Mouse (Mus musculus): ENCODE measurements around the gene Kdelr1. TPM values are rescaled to one million over a fixed set of nuclear protein-coding genes. Genes with fewer than 3 reads are reported as not detected.

The Kdelr1 gene
- polyA plus RNA-seq, 1 experiment from 2014 or later = 44.6 TPM

DNA sequence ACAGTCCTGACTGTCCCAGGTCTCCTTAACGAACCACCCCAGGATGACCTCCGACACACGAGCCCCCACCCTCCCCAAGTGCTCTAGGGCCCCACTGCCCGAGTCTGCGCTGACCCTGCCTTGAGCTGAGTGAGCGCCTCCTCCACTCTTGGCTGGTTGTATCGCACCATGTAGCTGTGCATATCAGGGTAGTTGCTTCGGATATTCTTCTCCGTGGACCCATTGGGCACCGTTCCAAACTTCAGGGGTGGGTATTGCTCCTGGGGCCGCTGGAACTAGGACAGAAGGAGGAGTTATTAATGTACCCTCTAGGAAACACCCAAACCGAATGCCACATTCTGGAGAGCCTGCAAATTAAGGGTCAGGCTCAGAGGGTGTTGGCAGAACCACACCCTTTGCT, 19.5 kb upstream of the Kdelr1 start:
- Histone ChIP-seq H3K9ac (no peak overlapping the region), H3K36me3 (replicated peaks) (no peaks in the 10 kb centered on the region), H3K27me3 (peaks cover 38% of the 10 kb centered on the region), H3K4me2 (no peak overlapping the region), H3K4me3 (replicated peaks) (no peak overlapping the region), H3K27ac (no peak overlapping the region), H3K9me3 (no peaks in the 10 kb centered on the region), H3K4me1 (peaks cover 21% of the 10 kb centered on the region)
- WGBS = 81% methylated on average over 12 of the region's 12 CpGs
- no peak for ATAC-seq (ENCODE audit: low FRiP score)

GRCm38 (mm10) chr7:45856950-45857901, 15.3 kb upstream of the Kdelr1 start:
- peak; percentile 9; the same call in 1 of the 2 replicates for ATAC-seq (ENCODE audit: low FRiP score)
- H3K4me3 ChIP-seq (replicated peaks) = peak overlapping the region; percentile 27
- H3K9ac ChIP-seq = peak overlapping the region; percentile 40; the same call in 1 of the 2 replicates
- H3K9me3 ChIP-seq = no peaks in the 10 kb centered on the region
- H3K27ac ChIP-seq = no peak overlapping the region
- H3K27me3 ChIP-seq = peaks cover 58% of the 10 kb centered on the region
- H3K4me1 ChIP-seq = peaks cover 23% of the 10 kb centered on the region
- H3K4me2 ChIP-seq = peak overlapping the region; percentile 56
- H3K36me3 ChIP-seq (replicated peaks) = no peaks in the 10 kb centered on the region
- WGBS = 4% methylated on average over 29 of the region's 30 CpGs

DNA sequence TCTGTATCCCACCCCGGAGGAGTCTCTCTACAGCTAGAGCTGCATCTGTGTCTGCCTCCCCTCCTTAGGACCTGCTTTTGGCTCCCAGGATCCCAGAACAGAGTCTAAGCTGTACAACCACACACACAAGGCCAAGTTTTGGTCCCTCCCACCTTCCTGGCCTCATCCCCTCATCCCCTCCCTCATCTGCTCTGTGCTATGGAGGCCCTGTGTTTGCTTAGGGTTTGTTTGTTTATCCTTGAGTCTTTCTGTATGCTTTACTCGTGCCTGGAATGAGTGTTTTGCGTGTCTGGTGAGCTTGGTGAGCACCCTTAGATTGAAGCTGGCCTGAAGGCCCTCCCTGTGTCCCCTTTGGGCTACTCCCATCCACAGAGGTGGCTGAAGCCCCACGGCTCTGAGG, 13.6 kb upstream of the Kdelr1 start:
- no peak for ATAC-seq (ENCODE audit: low FRiP score)
- Histone ChIP-seq H3K27me3 (peaks cover 66% of the 10 kb centered on the region), H3K4me1 (peaks cover 23% of the 10 kb centered on the region), H3K27ac (no peak overlapping the region), H3K4me3 (replicated peaks) (no peak overlapping the region), H3K36me3 (replicated peaks) (no peaks in the 10 kb centered on the region), H3K9me3 (no peaks in the 10 kb centered on the region), H3K4me2 (no peak overlapping the region), H3K9ac (no peak overlapping the region)
- 78% methylated on average over 4 of the region's 4 CpGs for WGBS

GRCm38 (mm10) chr7:45862804-45863203, 9.8 kb upstream of the Kdelr1 start:
- Histone ChIP-seq H3K27ac (no peak overlapping the region), H3K9me3 (no peaks in the 10 kb centered on the region), H3K4me2 (no peak overlapping the region), H3K4me1 (peaks cover 30% of the 10 kb centered on the region), H3K27me3 (peaks cover 64% of the 10 kb centered on the region), H3K4me3 (replicated peaks) (no peak overlapping the region), H3K36me3 (replicated peaks) (no peaks in the 10 kb centered on the region), H3K9ac (no peak overlapping the region)
- WGBS = 86% methylated on average over 7 of the region's 7 CpGs
- no peak for ATAC-seq (ENCODE audit: low FRiP score)

GRCm38 (mm10) chr7:45864435-45864834, 8.1 kb upstream of the Kdelr1 start:
- 66% methylated on average over 3 of the region's 3 CpGs for WGBS
- H3K4me1 ChIP-seq = peaks cover 39% of the 10 kb centered on the region

GRCm38 (mm10) chr7:45865925-45866910, 6.4 kb upstream of the Kdelr1 start:
- H3K27me3 ChIP-seq = peaks cover 69% of the 10 kb centered on the region
- H3K4me1 ChIP-seq = peaks cover 48% of the 10 kb centered on the region
- H3K9ac ChIP-seq = peak overlapping the region; percentile 85
- H3K36me3 ChIP-seq (replicated peaks) = no peaks in the 10 kb centered on the region
- H3K4me3 ChIP-seq (replicated peaks) = peak overlapping the region; percentile 70
- ATAC-seq (ENCODE audit: low FRiP score) = peak; percentile 74
- WGBS = 2% methylated on average over 92 of the region's 117 CpGs
- H3K27ac ChIP-seq = peak overlapping the region; percentile 42
- peak overlapping the region; percentile 77 for H3K4me2 ChIP-seq
- H3K9me3 ChIP-seq = no peaks in the 10 kb centered on the region

More at GRCm38 (mm10) chr7:45864435-45864834, 8.1 kb upstream of the Kdelr1 start:
- Histone ChIP-seq H3K27me3 (peaks cover 64% of the 10 kb centered on the region), H3K36me3 (replicated peaks) (no peaks in the 10 kb centered on the region), H3K27ac (no peak overlapping the region), H3K4me2 (no peak overlapping the region), H3K9ac (no peak overlapping the region), H3K9me3 (no peaks in the 10 kb centered on the region), H3K4me3 (replicated peaks) (no peak overlapping the region)
- ATAC-seq (ENCODE audit: low FRiP score) = no peak

- 14% methylated on average over 2 of the region's 2 CpGs for WGBS
- no peaks in the 10 kb centered on the region for H3K36me3 ChIP-seq (replicated peaks)
- H3K27ac ChIP-seq = no peak overlapping the region
- H3K4me1 ChIP-seq = peaks cover 48% of the 10 kb centered on the region
- H3K4me2 ChIP-seq = peak overlapping the region; percentile 25; the same call in 1 of the 2 replicates
- H3K9ac ChIP-seq = no peak overlapping the region
- H3K9me3 ChIP-seq = no peaks in the 10 kb centered on the region
- H3K27me3 ChIP-seq = peaks cover 76% of the 10 kb centered on the region
- H3K4me3 ChIP-seq (replicated peaks) = no peak overlapping the region
- no peak for ATAC-seq (ENCODE audit: low FRiP score)
Measured at GRCm38 (mm10) chr7:45867871-45868270, 4.7 kb upstream of the Kdelr1 start.

DNA sequence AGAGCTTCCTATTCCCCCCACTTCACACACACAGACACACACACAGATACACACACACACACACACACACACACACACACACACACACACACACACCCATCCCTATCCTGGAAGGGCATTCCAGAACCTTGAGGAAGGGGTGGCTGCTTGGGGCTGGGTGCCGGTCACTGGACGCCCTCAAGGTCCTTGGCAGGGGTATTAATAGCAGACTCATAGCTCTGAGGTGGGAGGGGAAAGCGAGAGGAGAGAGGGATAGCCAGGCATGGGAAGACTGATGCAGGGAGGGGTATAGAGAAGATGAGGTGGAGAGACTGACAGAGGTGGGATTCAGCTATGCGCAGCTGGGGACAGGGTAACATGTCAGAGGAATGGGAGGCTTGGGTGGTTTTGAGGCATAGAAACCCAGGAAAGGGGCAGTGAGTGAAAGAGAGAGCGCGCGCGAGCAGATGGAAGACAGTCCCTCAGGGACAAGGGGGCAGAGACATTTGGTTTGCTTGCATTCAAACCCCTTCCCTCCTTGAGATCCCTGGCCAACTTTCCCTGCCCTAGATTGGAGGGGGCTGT, 3.4 kb upstream of the Kdelr1 start:
- H3K4me2 ChIP-seq = peak overlapping the region; percentile 56
- H3K4me1 ChIP-seq = peaks cover 56% of the 10 kb centered on the region
- no peaks in the 10 kb centered on the region for H3K9me3 ChIP-seq
- H3K9ac ChIP-seq = no peak overlapping the region
- no peak for ATAC-seq (ENCODE audit: low FRiP score)
- 18% methylated on average over 8 of the region's 8 CpGs for WGBS
- peak overlapping the region; percentile 31; the same call in 1 of the 2 replicates for H3K4me3 ChIP-seq (replicated peaks)
- H3K36me3 ChIP-seq (replicated peaks) = 0 out of 2 replicates have a peak, but pooled peaks cover 3% of the 10 kb centered on the region
- H3K27ac ChIP-seq = no peak overlapping the region
- peaks cover 69% of the 10 kb centered on the region for H3K27me3 ChIP-seq

- Histone ChIP-seq H3K4me1 (peaks cover 62% of the 10 kb centered on the region), H3K9ac (peak overlapping the region; percentile 49), H3K27me3 (peaks cover 69% of the 10 kb centered on the region), H3K36me3 (replicated peaks) (peaks cover 9% of the 10 kb centered on the region; the same call in 1 of the 2 replicates), H3K27ac (no peak overlapping the region), H3K4me3 (replicated peaks) (peak overlapping the region; percentile 31), H3K9me3 (no peaks in the 10 kb centered on the region), H3K4me2 (peak overlapping the region; percentile 56)
- ATAC-seq (ENCODE audit: low FRiP score) = no peak
- 6% methylated on average over 14 of the region's 14 CpGs for WGBS
Measured at GRCm38 (mm10) chr7:45869787-45870186, 2.8 kb upstream of the Kdelr1 start.

DNA sequence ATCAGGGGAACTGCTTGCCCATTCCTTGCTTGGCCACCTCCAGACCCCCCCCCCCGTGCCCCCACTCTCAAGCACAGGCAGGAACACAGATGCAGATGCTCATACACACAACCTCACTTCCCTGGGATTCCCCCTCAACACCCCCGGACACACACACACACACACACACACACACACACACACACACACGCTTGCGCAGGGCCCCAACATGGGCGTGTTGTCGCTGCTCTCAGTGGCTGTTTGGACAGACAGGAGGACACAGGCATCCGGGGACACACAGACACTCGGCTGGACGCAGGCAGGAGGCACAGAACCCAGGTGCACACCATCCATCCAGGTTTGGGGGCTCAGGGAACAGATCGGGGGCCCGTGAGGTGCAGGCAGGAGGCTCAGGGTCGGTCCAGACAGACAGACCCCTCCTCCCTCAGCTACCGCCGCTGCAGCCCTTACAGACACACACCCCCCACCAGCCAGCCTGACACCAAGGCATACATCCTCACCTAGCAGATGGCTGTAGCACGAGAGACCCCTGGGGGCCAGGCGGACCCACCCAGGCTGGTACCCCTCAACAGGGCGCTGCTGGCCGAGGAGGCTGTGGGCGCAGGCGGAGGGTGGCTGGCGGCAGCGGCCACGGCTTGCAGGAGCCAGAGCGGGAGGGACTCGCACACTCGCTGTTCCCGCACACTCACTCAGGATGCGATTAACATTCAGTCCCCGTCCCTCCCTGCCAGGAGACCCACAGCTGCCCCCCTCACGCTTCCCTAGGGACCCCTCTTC, 2.1 kb upstream of the Kdelr1 start:
- peaks cover 9% of the 10 kb centered on the region; the same call in 1 of the 2 replicates for H3K36me3 ChIP-seq (replicated peaks)
- peaks cover 66% of the 10 kb centered on the region for H3K27me3 ChIP-seq
- peaks cover 64% of the 10 kb centered on the region for H3K4me1 ChIP-seq
- H3K27ac ChIP-seq = no peak overlapping the region
- no peaks in the 10 kb centered on the region for H3K9me3 ChIP-seq
- WGBS = under 1% methylated on average over 30 of the region's 30 CpGs
- peak overlapping the region; percentile 56 for H3K4me2 ChIP-seq
- H3K9ac ChIP-seq = peak overlapping the region; percentile 49
- H3K4me3 ChIP-seq (replicated peaks) = peak overlapping the region; percentile 31
- ATAC-seq (ENCODE audit: low FRiP score) = no peak

Data from forebrain, embryonic 12.5 days (tissue).